Mouse (Mus musculus) adrenal gland, postnatal 0 days (tissue): Measurements from ENCODE around the gene Twf1. TPM values are rescaled to one million over a fixed set of nuclear protein-coding genes. Genes with fewer than 3 reads are reported as not detected.

ENCODE experiments used
- polyA plus RNA-seq: library from polyadenylated mRNA; unstranded; fragments of >200 nt; fragmentation: Nextera tagmentation; extraction: Ambion mirVana; gene quantifications from 2 replicates; pipeline ENCODE4 v1.2.1, GENCODE M21; 2015

The Twf1 gene
- 49.0 and 81.6 TPM in 2 replicates for polyA plus RNA-seq

GRCm38 (mm10) chr15:94589219-94590075 lies at the start of gene Twf1:
Twf1 (minus strand) TSS chr15:94589889.

GRCm38 (mm10) chr15:94628830-94629601 lies 39.3 kb upstream of the Twf1 start, which contains the start of gene Tmem117:
Tmem117 (plus strand) TSS chr15:94629232.

GRCm38 (mm10) chr15:94543409-94544051 lies 46.2 kb downstream of the Twf1 start, which contains the start of the genes Pus7l and Irak4:
Pus7l (minus strand) TSS chr15:94543547.
Irak4 (plus strand) TSS chr15:94543643.

Other genes with a start within 250 kb of the Twf1 start
- 1.4 and 1.6 TPM in 2 replicates for gene Adamts20, start 124.5 kb downstream of the Twf1 start, polyA plus RNA-seq
- gene Pus7l, start 46.3 kb downstream of the Twf1 start, polyA plus RNA-seq = 4.2 and 5.1 TPM in 2 replicates
- gene Irak4, start 46.2 kb downstream of the Twf1 start, polyA plus RNA-seq = 5.7 and 10.9 TPM in 2 replicates
- 2.6 and 3.4 TPM in 2 replicates for gene Tmem117, start 39.3 kb upstream of the Twf1 start, polyA plus RNA-seq